Mouse (Mus musculus): ENCODE data around the gene Ammecr1. TPM values are rescaled to one million over a fixed set of nuclear protein-coding genes. Genes with fewer than 3 reads are reported as not detected.

The Ammecr1 gene
- total RNA-seq, 2 experiments from 2014 or later: 36.4 to 79.6 TPM

DNA sequence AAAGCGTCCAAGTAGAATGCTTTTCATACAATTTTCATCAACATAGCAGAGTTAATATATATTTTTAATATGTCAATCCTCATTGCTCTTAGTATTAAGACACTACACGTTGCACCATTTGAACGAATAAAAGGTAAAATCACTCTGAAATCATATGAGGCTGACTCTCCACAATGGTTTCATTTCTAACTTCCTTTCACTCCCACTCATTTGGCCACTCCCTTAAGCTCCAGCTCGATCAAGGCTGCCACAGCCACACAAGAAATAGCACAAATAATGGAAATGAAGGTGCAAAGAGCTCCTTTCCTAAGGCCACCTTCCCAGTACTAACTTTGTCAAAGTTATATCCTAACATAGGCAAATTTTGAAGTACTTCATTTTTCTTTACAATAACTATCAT is 38.1 kb downstream of the Ammecr1 start:
- no peak for ATAC-seq (replicated peaks; ENCODE audit: low FRiP score, poor library complexity, severe bottlenecking)

DNA sequence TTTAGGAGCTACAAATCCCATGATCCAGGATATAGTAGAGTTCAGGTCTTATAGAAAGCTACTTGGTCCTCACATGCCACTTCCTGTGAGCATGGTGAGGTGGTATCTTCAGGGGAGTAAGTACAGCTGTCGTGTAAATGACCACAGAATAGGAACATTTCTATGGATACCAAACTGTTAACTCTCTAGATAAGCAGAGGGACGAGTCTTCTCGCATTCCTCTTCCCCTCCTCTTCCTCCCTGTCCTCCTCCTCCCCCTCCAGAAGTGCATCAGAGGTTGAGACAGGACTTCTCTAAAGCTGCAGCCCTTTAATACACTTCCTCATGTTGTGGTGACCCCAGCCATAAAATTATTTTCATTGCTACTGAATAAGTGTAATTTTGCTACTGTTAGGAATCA is 49.1 kb downstream of the Ammecr1 start:
- ATAC-seq (replicated peaks; ENCODE audit: low FRiP score, poor library complexity, severe bottlenecking): no peak

DNA sequence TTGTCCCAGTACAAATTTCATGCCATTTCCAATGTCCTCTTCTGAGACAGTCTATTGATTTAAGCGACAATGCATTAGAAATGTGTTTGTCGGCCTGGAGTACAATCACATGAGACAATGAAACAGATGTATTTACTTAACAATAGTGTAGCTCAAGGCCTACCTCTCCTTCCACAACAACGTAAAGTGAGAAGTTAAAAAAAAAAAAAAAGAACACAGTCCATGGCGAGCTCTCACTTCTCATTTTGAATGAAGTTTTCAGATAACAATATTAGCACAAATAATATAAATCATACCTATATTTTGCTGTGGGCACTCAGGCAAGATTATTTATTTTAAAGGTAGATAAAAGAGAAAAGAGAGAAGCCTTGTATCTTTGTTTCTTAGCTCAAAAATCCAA is 49.8 kb downstream of the Ammecr1 start:
- ATAC-seq (replicated peaks; ENCODE audit: low FRiP score, poor library complexity, severe bottlenecking): no peak

DNA sequence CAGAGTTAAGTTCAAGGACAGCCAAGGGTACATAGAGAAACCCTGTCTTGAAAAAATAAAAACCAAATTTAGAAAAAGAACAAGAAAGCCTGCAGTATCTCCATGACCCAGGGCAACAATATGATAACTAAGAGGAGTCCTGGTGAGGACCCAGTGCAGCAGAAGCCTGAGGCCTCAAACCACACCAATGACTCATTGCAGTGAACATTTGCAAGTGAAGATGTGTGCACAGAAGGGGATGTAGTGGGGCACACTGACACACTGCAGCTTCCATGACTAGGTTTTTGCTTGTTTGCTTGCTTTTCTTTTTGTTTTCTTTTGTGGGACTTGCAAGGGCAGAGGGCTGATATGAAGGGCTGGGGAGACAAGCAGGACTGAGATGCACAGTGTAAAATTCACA is 52.3 kb downstream of the Ammecr1 start:
- ATAC-seq (replicated peaks; ENCODE audit: low FRiP score, poor library complexity, severe bottlenecking): no peak

DNA sequence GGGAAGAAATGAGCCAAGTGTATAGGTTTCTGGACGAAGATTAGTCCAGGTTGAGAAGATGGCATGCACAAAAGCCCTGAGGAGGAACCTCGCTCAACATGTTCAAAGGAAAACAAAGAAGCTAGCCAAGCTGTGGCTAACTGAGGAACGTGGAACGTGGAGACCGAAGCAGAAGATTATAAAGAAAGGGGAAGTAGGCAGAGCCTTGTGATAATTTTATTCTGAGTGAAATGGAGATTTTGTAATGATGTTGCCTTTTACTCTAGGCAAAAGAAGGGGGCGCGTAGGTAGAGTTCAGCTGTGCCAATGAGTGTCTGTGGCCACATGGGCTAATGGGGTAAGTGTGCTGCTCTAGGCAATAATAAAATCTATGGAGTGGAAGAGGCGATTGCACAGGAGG is 62.7 kb downstream of the Ammecr1 start:
- no peak for ATAC-seq (replicated peaks; ENCODE audit: low FRiP score, poor library complexity, severe bottlenecking)

DNA sequence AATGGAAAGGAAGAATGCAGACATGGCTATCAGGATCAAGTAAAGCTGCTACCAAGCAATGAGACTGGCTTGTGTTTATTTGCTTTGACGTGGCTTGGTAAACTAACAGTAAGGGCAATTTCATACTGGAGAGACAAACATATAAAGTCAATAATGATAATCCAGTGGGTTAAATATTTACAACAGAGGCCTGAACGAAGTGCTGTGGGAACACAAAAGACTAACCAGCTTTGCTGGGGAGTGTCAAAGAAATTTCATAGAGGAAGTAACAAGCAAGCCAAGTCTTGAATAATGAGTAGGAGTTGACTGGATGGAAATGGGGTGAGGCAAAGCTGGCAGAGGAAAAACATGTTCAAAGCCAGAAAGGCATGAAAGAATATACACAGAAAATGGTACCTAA is 63.9 kb downstream of the Ammecr1 start:
- no peak for ATAC-seq (replicated peaks; ENCODE audit: low FRiP score, poor library complexity, severe bottlenecking)

DNA sequence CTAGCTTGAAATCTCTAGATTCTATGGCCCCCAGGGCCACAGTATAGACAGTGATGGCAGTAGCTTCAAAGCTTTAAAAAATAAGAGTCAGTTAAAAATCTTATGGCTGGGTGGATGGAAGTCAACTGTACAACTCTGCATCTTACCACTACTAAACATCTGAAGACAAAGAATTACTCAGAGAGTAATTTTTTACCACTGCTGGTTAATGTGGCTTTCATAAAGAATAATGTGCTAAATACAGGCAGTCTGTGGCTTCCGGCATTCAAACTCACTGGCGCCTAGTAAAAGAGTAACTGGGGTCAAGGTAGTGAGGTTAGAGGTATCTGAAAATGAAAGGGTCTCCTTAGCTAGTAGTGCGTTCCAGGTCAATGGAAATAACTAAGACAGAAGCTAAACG is 64.6 kb downstream of the Ammecr1 start:
- no peak for ATAC-seq (replicated peaks; ENCODE audit: low FRiP score, poor library complexity, severe bottlenecking)

DNA sequence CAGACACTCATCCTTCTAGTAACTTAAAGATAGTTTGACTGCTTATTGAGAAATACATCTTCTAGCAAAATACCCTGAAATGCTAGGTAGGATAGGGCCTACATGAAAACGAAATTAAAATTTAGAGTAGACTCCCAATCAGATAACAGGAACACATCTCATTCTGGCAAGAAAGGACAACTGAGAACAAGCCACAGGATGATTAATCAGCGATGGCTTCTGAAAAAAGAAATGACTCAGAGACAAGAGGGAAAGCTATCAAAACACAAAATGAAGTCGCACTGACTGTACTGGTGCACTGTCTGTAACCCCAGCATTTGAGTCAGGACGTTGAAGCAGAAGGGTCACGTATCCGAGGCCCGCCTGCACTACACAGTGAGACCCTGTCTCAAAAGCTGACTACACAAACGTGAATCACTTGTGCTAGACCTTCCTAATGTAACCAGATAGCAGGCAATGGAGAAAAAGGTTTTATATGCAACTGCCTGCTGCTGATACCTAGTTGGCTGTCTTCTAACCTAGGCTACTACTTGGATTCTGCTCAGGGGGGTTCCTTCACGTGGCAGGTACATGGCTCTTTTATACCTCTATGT is 68.1 kb downstream of the Ammecr1 start:
- no peak for ATAC-seq (replicated peaks; ENCODE audit: low FRiP score, poor library complexity, severe bottlenecking)

DNA sequence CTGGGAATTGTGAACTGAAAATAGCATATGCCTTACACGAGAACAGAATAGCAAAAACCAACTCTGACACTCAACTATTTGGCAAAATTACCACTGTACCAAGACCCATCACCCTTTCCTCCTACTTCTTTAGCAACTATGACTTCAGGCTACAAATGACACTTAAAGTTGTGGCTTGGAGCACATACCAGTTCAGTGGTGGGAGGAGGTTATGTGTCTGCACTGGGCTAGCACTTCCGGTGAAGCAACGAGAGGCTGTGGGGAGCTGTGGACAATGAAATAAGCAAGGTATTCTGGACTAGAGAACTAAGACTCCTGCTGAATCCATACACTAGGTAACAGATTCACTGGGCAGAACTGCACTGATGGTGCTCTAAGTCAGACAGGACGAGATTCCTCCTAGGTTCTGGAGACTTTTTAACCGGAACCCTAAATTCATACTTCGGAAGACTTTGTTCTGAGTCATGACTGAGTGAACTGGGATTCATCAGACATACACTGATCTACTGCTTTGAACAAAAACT is 69.0 kb downstream of the Ammecr1 start:
- ATAC-seq (replicated peaks; ENCODE audit: low FRiP score, poor library complexity, severe bottlenecking): no peak

DNA sequence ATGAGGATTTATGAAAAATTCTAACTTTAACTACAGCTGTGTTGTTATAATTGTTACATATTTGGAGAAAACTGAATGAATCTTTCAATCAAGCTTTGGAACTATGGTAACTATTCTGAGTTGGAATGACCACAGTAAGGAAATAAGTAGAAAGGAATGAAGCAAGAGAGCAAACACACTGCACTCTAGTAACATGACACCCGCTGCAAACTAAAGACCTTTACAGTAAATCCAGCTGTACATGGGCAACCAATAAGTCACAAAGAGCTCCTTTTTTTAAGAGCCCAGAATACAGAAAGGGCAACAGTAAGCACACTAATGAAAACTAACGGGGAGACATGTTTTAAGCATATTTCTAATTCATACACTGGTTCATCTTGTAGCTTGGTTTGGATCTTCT is 71.2 kb downstream of the Ammecr1 start:
- ATAC-seq (replicated peaks; ENCODE audit: low FRiP score, poor library complexity, severe bottlenecking): no peak

DNA sequence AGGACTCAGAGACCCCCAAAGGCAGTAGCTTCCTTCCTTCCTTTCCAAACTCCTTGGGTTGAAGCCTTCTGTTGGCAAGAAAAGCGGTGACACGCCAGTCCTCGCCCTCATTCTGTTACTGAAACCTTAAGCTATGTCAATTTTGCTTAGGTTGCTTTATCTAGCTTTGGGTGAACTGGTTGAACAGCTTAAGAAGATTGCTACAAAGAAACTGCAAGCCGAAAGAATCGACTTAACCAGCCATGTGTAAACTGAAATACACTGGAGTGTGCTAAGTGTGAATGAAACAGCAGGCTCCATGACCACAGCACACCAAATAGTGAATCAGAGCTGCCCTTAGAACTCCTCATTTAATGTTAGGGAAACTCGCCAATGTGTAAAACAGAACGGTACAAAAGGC is 80.6 kb downstream of the Ammecr1 start:
- ATAC-seq (replicated peaks; ENCODE audit: low FRiP score, poor library complexity, severe bottlenecking): no peak

DNA sequence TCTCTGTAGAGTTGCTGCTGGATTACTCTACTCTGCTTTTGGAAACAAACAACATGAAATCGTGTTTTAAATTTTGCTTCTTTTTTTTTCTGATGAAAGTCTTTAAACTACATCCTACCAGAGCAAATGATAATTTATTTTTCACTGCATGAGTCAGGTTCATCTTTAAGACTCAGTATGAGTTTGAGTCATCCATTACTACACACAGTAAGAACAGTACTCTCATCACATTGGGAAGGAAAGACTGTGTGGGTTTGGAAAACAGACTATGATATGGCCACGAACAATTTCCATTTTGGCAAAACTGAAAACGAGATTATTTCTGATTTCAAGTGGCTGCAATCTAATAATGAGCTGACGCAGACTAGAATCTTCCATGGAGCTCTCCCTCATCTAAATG is 82.9 kb downstream of the Ammecr1 start:
- ATAC-seq (replicated peaks; ENCODE audit: low FRiP score, poor library complexity, severe bottlenecking): no peak

DNA sequence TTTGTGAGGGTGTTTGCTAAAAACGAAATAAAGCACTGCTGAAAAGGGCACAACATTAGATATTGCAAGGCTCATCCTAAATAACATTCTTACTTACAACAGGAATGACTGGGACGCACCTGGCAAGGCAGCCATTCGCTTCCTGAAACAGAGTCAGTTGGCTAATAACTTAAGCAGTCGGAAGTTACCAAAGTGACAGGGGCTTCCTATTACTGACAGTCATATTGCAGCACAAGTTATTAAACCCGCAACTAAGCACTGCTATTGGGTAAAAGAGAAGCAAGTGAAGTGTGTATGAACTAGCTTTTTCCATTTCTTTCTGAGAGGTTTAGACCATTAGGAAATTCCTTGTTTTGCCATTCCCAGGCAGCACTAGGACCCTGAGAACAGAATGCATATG is 84.3 kb downstream of the Ammecr1 start:
- ATAC-seq (replicated peaks; ENCODE audit: low FRiP score, poor library complexity, severe bottlenecking): no peak

DNA sequence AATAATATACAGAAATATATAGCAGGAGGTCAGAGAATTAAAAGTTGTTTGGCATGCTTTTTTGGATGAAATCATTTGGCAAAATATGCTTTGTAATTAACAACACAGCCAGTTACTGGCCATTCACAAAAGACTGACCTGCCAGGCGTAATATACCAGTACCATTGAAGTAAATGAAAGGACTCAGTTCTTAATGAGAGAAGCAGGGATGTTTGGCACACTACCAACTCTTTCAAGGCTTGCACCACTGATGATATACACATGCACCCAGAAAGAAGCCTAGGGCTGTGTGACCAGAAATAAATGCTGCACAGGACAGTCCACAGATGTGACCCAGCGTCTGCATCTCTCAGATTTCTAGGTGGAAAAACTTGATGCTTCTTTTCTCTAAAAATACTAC is 96.7 kb downstream of the Ammecr1 start:
- no peak for ATAC-seq (replicated peaks; ENCODE audit: low FRiP score, poor library complexity, severe bottlenecking)

DNA sequence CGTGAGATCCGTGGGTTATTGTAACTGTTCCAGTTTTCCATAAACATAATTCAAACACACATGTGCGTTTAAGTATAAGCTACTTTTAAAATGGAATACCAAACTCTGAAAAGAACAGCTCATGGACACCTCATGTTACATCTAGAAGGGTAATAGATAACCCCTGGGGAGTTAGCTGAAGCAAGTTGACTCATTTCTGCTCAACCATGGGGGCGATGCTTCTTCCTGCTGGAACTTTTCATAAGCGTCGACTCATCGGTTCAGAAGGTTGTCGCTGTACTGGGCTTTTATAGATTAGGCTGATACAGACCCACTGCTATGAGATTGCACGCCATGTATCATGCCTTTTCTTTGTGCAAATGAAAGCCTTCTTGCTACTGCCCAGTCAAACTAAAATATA is 118.5 kb downstream of the Ammecr1 start:
- ATAC-seq (replicated peaks; ENCODE audit: low FRiP score, poor library complexity, severe bottlenecking): no peak

DNA sequence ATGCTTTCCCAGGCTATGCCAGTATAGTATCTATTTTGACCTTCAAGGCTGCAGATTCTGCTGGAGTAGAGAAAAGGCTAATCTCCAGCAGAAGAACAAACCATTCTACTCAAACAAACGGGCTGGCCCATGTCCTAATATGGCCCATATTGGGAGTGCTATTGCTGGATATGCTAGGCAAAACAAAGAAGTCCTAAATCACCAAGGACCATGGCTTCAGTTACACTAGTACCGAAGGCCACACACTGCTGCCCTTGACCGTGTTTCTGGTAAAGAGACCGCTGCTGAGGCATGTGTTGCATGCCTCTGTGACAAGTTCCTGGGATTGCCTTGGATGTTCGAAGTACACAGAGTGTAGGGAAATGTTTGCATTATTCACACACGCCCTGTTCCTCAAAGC is 120.3 kb downstream of the Ammecr1 start:
- ATAC-seq (replicated peaks; ENCODE audit: low FRiP score, poor library complexity, severe bottlenecking): no peak

DNA sequence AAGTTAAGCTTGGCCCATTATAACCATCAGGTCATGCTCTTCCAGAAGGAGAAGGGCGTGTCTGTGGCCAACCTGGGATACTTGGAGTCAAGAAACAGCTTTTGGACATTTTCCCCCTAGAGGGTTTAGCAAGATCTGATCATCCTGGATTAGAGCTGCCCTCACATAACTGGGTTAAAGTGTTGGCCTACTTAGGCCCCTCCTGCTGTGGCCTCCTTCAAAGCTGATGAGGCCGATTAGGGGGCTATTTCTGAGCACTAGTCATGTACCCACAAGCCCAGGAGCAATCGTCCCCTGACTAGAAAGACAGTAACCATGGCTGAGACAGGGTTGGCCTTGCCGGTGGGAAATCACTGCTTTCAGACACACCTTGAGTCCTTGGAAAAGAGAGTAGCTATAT is 124.6 kb downstream of the Ammecr1 start:
- no peak for ATAC-seq (replicated peaks; ENCODE audit: low FRiP score, poor library complexity, severe bottlenecking)

DNA sequence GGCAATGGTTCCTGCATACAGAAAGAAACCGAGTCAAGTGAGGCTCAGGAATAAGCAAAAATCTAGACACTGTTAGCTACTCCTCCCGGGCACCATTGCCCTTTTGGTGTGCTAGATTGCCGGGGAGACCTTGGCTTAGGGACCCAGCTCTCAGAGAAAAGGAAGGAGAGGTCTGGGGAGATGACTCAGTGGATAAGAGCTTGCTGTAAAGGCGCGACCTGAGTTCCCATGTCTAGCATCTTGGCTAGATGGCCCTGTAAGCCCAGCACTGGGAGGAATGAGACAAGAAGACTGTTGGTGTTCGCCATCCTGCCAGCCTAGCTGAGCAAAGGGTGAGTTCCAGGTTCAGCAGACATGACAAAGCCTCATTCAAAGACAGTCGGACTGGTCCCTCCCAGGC is 127.1 kb downstream of the Ammecr1 start:
- ATAC-seq (replicated peaks; ENCODE audit: low FRiP score, poor library complexity, severe bottlenecking): no peak

DNA sequence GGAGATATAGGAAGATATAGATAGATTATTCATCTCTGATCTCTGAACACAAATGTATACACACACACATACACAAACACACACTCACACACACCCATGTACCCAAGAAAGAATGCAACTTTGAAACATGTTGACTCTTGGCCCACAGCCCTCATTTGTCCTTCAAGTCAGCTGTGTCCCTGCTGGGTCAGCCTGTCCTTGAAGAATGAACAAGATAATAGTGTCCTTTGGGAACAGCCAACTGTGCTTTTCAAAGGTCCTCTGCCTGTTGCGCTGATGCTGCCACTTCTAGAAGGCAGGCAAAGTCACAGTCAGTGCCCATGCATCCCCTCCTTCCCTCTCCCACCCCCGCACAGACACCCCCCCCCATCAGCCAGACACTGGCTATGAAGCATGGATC is 127.7 kb downstream of the Ammecr1 start:
- no peak for ATAC-seq (replicated peaks; ENCODE audit: low FRiP score, poor library complexity, severe bottlenecking)

DNA sequence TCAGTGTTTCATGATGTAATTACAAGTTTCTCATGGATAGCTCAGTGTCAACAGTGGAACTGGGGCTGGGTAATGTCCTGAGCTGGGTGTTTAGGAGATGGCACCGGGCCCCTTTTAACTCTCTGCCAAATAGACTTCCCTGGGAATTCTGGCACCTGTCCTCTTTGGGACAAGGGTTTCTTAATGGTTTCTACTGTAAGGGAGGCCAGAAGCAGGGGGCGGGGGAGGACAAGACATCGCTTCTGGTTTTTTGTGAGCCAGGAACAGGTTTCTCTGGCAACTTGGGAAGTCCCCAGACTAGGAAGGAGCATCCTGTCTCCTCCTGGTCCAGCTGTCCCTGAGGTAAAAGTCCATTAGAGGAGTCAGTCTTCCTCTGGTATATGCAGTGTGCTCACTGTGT is 129.2 kb downstream of the Ammecr1 start:
- ATAC-seq (replicated peaks; ENCODE audit: low FRiP score, poor library complexity, severe bottlenecking): no peak

DNA sequence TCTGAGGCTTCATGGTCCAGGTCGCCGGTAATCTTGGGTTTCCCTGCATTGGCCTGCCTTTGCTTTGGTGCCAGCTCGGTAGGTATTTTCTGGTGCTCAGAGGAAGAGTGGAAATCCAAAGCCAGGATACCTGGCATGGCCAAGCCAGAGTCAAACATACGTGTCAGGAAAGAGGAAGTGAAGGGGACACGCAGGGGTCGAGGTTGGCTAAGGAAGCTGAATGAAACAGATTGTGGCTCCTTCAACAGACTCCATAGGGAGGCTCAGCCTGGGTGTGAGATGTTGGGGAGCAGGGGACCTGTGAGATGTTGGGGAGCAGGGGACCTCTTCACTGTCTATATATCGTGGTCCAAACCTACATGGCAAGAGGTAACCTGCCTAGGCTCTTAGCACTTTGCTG is 130.1 kb downstream of the Ammecr1 start:
- no peak for ATAC-seq (replicated peaks; ENCODE audit: low FRiP score, poor library complexity, severe bottlenecking)

DNA sequence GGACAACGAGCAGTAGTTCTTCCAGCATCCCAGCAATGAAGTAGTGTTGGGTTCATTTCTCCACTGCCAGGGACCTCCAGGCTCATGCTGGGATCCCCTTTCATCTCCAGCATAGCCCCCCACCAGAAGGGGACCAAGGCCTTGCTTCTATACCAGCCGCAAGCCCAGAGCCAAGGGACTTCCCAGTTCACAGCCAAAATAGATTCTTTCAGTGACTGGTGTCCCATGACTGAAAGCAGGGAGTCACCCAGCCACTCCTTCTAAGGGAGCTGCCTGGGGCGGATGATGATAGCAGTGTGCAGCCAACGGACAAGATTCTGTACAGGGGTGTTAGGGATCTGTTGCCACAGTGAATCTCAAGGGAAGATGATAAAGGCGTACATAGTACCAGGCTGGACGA is 131.7 kb downstream of the Ammecr1 start:
- ATAC-seq (replicated peaks; ENCODE audit: low FRiP score, poor library complexity, severe bottlenecking): no peak

All from erythroid progenitor cell, adult 5-6 weeks (primary cell).